Mouse (Mus musculus) lung, postnatal 0 days (tissue): ENCODE measurements around the gene Tas2r131.

Experiments used
- CTCF ChIP-seq: IDR thresholded peaks from 2 replicates; pipeline ENCODE4 v1.5.1; 2016; ENCODE audit warnings: antibody characterized with exemption, mild to moderate bottlenecking
- EP300 ChIP-seq: IDR thresholded peaks from 2 replicates; pipeline ENCODE4 v1.6.1; 2016; ENCODE audit warnings: antibody characterized with exemption, mild to moderate bottlenecking, control low read depth

- TF ChIP-seq CTCF = no peak
- no peak for TF ChIP-seq EP300
These were observed at the start of gene Tas2r131 for GRCm38 (mm10) chr6:132957819-132958218.
